In genomic region chr5:133715830-133716229, GRCm38 (mm10) we compare ENCODE assay signal across 25 mouse cellular contexts.
"Had no signal": no experiment of that assay in that cellular context is flagged by ENCODE, and none has a peak within 500 bp of the region (broad histone marks: within the 10 kb centered on the region; RNA-seq: fewer than 3 reads in every experiment).

No protein-coding gene starts in this region.

- H3K4me1 ChIP-seq: heart, embryonic 13.5 days; heart, embryonic 15.5 days; kidney, embryonic 15.5 days; limb, embryonic 15.5 days; liver, embryonic 13.5 days; liver, embryonic 15.5 days had no signal

- H3K27me3 ChIP-seq: heart, embryonic 13.5 days; heart, embryonic 15.5 days; hindbrain, embryonic 15.5 days; kidney, embryonic 15.5 days; limb, embryonic 13.5 days; limb, embryonic 15.5 days; liver, embryonic 13.5 days; liver, embryonic 15.5 days had no signal

- DNase-seq: gastrocnemius, postnatal 14 days; gastrocnemius, postnatal 36 days; heart, adult 2 months; heart, postnatal 14 days; heart, postnatal 36 days; kidney, adult 18-20 months; kidney, adult 9 months; kidney, postnatal 14 days; kidney, postnatal 36 days; layer of hippocampus, adult 9-11 months; layer of hippocampus, postnatal 36 days; left cerebral cortex, postnatal 4 days; liver, embryonic 13.5 days; liver, postnatal 0 days had no signal

- H3K4me3 ChIP-seq: heart, adult 2 months; heart, embryonic 13.5 days; heart, embryonic 15.5 days; hindbrain, embryonic 13.5 days; hindbrain, embryonic 15.5 days; kidney, embryonic 15.5 days; limb, embryonic 13.5 days; limb, embryonic 15.5 days; liver, embryonic 13.5 days; liver, embryonic 15.5 days had no signal

- H3K4me2 ChIP-seq: heart, embryonic 11.5 days; heart, embryonic 13.5 days; heart, embryonic 15.5 days; hindbrain, embryonic 13.5 days; hindbrain, embryonic 15.5 days; kidney, embryonic 15.5 days; limb, embryonic 13.5 days; limb, embryonic 15.5 days; liver, embryonic 13.5 days; liver, embryonic 15.5 days had no signal

- H3K36me3 ChIP-seq: heart, embryonic 13.5 days; heart, embryonic 15.5 days; hindbrain, embryonic 13.5 days; hindbrain, embryonic 15.5 days; kidney, embryonic 15.5 days; limb, embryonic 13.5 days; limb, embryonic 15.5 days; liver, embryonic 13.5 days; liver, embryonic 15.5 days had no signal

- ATAC-seq: hindbrain, postnatal 0 days; liver, postnatal 0 days had no signal

- H3K27ac ChIP-seq: heart, adult 2 months; heart, embryonic 13.5 days; heart, embryonic 15.5 days; hindbrain, embryonic 13.5 days; hindbrain, embryonic 15.5 days; hindbrain, postnatal 0 days; kidney, embryonic 15.5 days; kidney, postnatal 0 days; limb, embryonic 13.5 days; limb, embryonic 15.5 days; liver, embryonic 13.5 days; liver, embryonic 15.5 days had no signal

- H3K9me3 ChIP-seq: heart, embryonic 13.5 days; heart, embryonic 15.5 days; hindbrain, embryonic 13.5 days; hindbrain, embryonic 15.5 days; kidney, embryonic 15.5 days; limb, embryonic 13.5 days; limb, embryonic 15.5 days; liver, embryonic 15.5 days had no signal

- H3K9ac ChIP-seq: heart, embryonic 13.5 days; heart, embryonic 15.5 days; hindbrain, embryonic 13.5 days; hindbrain, embryonic 15.5 days; kidney, embryonic 15.5 days; limb, embryonic 13.5 days; limb, embryonic 15.5 days; liver, embryonic 13.5 days; liver, embryonic 15.5 days; liver, postnatal 0 days had no signal
